Mouse (Mus musculus) E14TG2a.4 (cell line): ENCODE measurements at regions not wholly inside any gene's neighbourhood (a gene's known extent, or its start where the extent isn't known, plus 50 kb on each side); places are given as distances from the start of the nearest gene placed in this dataset.

ENCODE experiments used
- H3K27me3 ChIP-seq: 2 replicates; pipeline ENCODE4 v1.6.1; 2014; ENCODE audit warnings: low read length, control low read depth; ENCODE audit not compliant: insufficient read depth
- H3K36me3 ChIP-seq: 2 replicates; pipeline ENCODE4 v1.6.1; 2014; ENCODE audit warnings: low read length, control low read depth; ENCODE audit not compliant: insufficient read depth
- H3K4me1 ChIP-seq: replicated peaks from 2 replicates; pipeline ENCODE4 v1.6.1; 2014; ENCODE audit warnings: low read depth, low read length, control low read depth
- H3K4me3 ChIP-seq: replicated peaks from 2 replicates; pipeline ENCODE4 v1.5.1; 2014; ENCODE audit warnings: mild to moderate bottlenecking, low read length
- H3K9me3 ChIP-seq: 2 replicates; pipeline ENCODE4 v1.6.1; 2014; ENCODE audit warnings: low read length, control low read depth
- CTCF ChIP-seq: conservative IDR thresholded peaks from 2 replicates; pipeline ENCODE4 v1.5.1; 2014; ENCODE audit warnings: low read length
- NANOG ChIP-seq: IDR thresholded peaks from 2 replicates; pipeline ENCODE4 v1.6.1; 2014; ENCODE audit warnings: borderline replicate concordance, low read length, mixed read lengths
- POU5F1 ChIP-seq: IDR thresholded peaks from 2 replicates; pipeline ENCODE4 v1.6.1; 2014; ENCODE audit warnings: low read length, borderline replicate concordance

DNA sequence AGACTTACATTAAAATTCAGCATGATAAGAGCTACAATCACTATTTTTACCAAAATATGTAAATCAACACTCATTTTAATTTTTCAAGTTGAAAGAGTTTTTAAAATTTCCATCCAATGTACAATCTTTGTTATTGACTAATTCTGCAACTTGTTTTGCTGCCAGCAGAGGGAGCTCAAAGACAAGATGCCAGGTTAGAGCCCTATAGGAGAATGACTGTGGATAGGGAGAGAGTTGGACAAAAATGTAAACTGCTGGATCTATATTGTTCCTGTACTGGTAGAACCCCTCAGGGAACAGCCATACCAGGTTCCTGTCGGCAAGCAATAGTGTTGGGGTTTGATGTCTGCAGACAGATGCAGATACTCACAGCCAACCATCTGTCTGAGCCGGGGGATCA is 288.8 kb upstream of the 4930550L24Rik start:
- TF ChIP-seq NANOG (no peak), POU5F1 (no peak), CTCF (peak; percentile 43)
- Histone ChIP-seq H3K4me1 (no peaks in the 10 kb centered on the region), H3K9me3 (no peaks in the 10 kb centered on the region), H3K36me3 (no peaks in the 10 kb centered on the region), H3K27me3 (no peaks in the 10 kb centered on the region), H3K4me3 (no peak overlapping the region)
